Mouse (Mus musculus) small intestine, adult 2 months (tissue): Measurements from ENCODE around the gene Slx4ip. TPM values are rescaled to one million over a fixed set of nuclear protein-coding genes. Genes with fewer than 3 reads are reported as not detected.

ENCODE experiments used
- H3K27ac ChIP-seq: fragments of 200-500 bp; 2 replicates; pipeline ENCODE4 v1.5.1; 2012; ENCODE audit warnings: low read depth, low read length, control low read depth, inconsistent platforms; ENCODE audit not compliant: insufficient read depth
- H3K27me3 ChIP-seq: fragments of 200-500 bp; 2 replicates; pipeline ENCODE4 v1.6.1; 2012; ENCODE audit warnings: mild to moderate bottlenecking, moderate library complexity, low read length, inconsistent platforms; ENCODE audit not compliant: control insufficient read depth, insufficient read depth
- H3K36me3 ChIP-seq: fragments of 200-500 bp; 2 replicates; pipeline ENCODE4 v1.6.1; 2012; ENCODE audit warnings: mild to moderate bottlenecking, low read length, control low read depth, inconsistent platforms; ENCODE audit not compliant: control insufficient read depth, insufficient read depth
- H3K4me1 ChIP-seq: fragments of 200-500 bp; 2 replicates; pipeline ENCODE4 v1.6.1; 2012; ENCODE audit warnings: low read length, inconsistent platforms, mixed read lengths; ENCODE audit not compliant: control insufficient read depth, insufficient read depth, insufficient read length
- H3K4me3 ChIP-seq: fragments of 200-500 bp; 2 replicates; pipeline ENCODE4 v1.5.1; 2012; ENCODE audit warnings: low read depth, mild to moderate bottlenecking, control low read depth, inconsistent platforms, low read length, moderate library complexity
- CTCF ChIP-seq: fragments of 200-500 bp; IDR thresholded peaks from 2 replicates; pipeline ENCODE4 v1.5.1; 2012; ENCODE audit warnings: low read depth, mild to moderate bottlenecking, control low read depth, inconsistent platforms, low read length, moderate library complexity, mixed read lengths; ENCODE audit not compliant: insufficient replicate concordance, insufficient read length; ENCODE audit errors: extremely low read depth
- POLR2A ChIP-seq: fragments of 200-500 bp; IDR thresholded peaks from 2 replicates; pipeline ENCODE4 v1.6.1; 2012; ENCODE audit warnings: low read depth, mild to moderate bottlenecking, control low read depth, inconsistent platforms, low read length, moderate library complexity
- WGBS: fragments of 180-500 bp; shearing (Covaris S2); methylation state at CpG from one replicate; pipeline ENCODE4 v1.1.7; 2018; 5-methylcytosine and 5-hydroxymethylcytosine counted together
- polyA plus RNA-seq: library from polyadenylated mRNA; depleted of rRNA; stranded (reverse); fragments of >200 nt; gene quantifications from 2 replicates; pipeline ENCODE4 v1.2.3, GENCODE M21; 2012

Slx4ip gene
- polyA plus RNA-seq, 1 experiment, result 0.32 TPM

DNA sequence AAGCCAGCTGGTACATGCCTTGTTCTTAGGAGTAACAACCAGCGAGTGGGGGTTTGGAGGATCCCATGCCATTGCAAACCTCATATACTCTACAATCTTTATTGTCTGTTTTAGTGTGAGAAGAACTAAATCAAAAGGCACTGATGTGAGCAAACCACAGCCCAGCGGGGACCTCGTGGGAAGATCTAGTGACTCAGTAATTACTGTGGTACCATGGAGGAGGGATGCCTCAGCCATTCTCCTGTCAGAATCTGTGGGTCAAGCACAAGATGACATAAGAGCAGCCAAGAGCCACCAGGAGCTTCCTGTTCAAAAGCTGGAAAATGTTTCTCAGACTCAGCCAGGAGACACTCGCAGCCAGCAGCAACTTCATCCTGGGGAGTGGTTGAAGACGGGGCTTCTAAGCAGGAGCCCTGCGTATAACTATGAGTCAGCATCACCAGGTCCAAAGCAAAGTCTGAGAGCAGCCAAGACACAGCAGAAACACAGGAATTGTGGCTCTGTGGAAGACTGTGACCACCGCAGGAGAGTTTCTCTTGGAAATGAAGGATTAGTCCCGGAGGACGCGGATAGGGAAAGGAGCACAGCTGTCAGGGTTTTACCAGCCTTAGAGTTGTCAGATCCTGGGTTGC is 176.6 kb downstream of the Slx4ip start:
- 85% methylated on average over 10 of the region's 10 CpGs for WGBS
- Histone ChIP-seq H3K4me1 (no peaks in the 10 kb centered on the region), H3K27me3 (no peaks in the 10 kb centered on the region), H3K4me3 (no peak overlapping the region), H3K36me3 (peaks cover 2% of the 10 kb centered on the region; the same call in 1 of the 2 replicates), H3K27ac (no peak overlapping the region)
- TF ChIP-seq POLR2A (no peak), CTCF (no peak)

DNA sequence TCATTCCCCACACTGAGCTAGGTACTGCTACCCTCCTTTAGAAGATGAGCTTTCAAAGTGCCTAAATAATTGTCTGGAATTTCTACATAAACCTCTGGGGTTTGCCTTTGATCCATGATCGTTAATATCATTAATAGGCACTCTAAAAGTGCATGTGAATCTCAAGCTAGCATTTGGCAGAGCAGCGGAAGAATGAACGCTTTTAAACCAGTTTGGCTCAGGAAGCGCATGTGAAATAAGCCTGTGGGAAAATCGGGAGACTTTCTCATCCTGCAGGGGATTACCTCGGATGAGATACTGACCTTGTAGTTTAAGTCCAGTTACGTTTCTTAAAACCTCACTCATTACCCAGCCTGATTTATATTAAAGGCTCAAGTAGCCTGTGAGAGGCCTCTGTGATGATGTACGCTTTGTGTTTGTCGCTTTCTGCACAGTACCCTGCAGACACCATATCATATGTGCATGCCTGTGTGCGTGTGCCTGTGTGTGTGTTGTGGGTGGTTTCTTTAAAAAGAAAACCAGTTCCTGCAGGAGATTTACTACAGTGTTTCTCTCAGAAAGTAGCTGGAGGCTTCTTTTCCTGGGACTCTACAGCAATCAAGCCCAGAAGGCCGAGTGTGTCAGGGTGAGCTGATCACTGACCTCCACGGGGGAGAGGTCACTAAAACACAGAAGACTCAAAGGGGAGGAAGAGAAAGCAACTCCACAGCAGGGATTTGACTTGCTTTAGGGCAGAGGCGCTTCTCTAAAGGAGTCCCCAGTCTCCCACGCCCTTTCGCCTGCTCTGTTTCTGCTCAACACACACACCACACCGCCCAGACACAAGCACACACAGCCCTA is 182.7 kb downstream of the Slx4ip start:
- TF ChIP-seq CTCF (no peak), POLR2A (no peak)
- Histone ChIP-seq H3K4me1 (no peaks in the 10 kb centered on the region), H3K36me3 (0 out of 2 replicates have a peak, but pooled peaks cover under 1% of the 10 kb centered on the region), H3K27me3 (no peaks in the 10 kb centered on the region), H3K4me3 (no peak overlapping the region), H3K27ac (no peak overlapping the region)
- 79% methylated on average over 16 of the region's 16 CpGs for WGBS

DNA sequence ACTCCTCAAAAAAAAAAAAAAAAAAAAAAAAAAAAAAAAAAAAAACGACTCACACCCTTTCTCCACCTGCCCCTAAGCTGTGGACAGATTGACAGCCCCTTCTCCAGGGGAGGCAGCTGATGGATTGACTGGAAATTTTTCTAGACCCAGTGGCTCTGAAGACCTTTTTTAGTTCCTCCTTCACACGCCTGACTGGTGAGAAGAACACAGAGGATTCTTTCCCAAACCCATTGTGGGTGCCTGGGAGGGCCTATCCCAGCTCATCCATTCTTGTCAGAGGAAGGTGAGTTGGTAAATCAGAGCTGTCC is 183.2 kb downstream of the Slx4ip start:
- H3K36me3 ChIP-seq, result no peaks in the 10 kb centered on the region
- TF ChIP-seq POLR2A, result no peak
- no peak for TF ChIP-seq CTCF
- no peaks in the 10 kb centered on the region for H3K27me3 ChIP-seq
- WGBS, result 45% methylated on average over 2 of the region's 2 CpGs
- no peak overlapping the region for H3K27ac ChIP-seq
- H3K4me3 ChIP-seq, result no peak overlapping the region
- no peaks in the 10 kb centered on the region for H3K4me1 ChIP-seq

DNA sequence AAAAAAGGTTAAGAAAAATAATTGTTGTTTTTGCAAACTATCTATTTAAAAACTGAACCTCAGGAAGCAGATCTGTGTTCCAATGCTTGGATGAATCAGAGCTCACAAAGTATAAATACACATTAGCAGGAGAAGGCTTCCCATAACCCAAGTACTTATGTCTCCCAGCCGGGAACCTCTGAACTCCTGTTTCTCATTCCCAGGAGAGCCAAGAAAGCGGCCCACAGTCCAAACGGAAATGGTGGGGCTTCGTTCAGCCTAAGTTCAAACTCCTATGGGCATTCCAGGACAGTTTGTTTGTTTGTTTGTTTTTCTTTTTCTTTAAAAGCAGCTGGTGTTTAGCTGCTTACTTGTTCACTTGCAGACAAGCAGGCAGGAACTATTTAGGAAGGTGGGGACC is 187.8 kb downstream of the Slx4ip start:
- TF ChIP-seq POLR2A (no peak), CTCF (no peak)
- H3K27ac ChIP-seq, result no peak overlapping the region
- H3K4me3 ChIP-seq, result no peak overlapping the region
- WGBS, result 75% methylated on average over 4 of the region's 4 CpGs
- H3K4me1 ChIP-seq, result peaks cover 5% of the 10 kb centered on the region
- peaks cover 15% of the 10 kb centered on the region for H3K36me3 ChIP-seq
- no peaks in the 10 kb centered on the region for H3K27me3 ChIP-seq

GRCm38 (mm10) chr2:137079721-137080320 is 188.8 kb downstream of the Slx4ip start:
- H3K4me1 ChIP-seq, result peaks cover 5% of the 10 kb centered on the region
- TF ChIP-seq POLR2A (no peak), CTCF (no peak)
- 27% methylated on average over 10 of the region's 10 CpGs for WGBS
- H3K36me3 ChIP-seq, result peaks cover 21% of the 10 kb centered on the region
- H3K4me3 ChIP-seq, result no peak overlapping the region
- H3K27ac ChIP-seq, result no peak overlapping the region
- no peaks in the 10 kb centered on the region for H3K27me3 ChIP-seq

DNA sequence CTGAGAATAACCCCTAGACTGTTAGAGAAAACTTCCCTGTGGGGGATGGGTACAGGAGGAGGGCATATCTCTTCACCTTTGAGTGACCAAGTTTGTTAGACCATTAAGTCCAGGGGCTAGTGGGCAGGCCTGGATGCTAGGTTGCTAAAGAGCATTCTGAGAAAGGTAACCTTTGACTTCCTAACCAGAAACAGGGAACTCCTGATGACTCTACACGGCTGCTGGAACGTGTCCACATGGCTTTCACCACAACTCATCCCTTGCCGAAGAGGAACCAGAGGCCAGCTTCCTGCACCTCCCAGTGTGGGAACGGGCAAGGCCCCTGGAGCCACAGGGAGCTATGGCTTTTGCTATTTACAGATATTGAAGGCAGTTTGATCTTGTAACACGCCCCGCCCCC is 189.4 kb downstream of the Slx4ip start:
- Histone ChIP-seq H3K36me3 (peaks cover 27% of the 10 kb centered on the region), H3K4me3 (no peak overlapping the region), H3K27me3 (no peaks in the 10 kb centered on the region), H3K27ac (no peak overlapping the region), H3K4me1 (peaks cover 5% of the 10 kb centered on the region)
- TF ChIP-seq POLR2A, result no peak
- no peak for TF ChIP-seq CTCF
- WGBS, result 59% methylated on average over 6 of the region's 6 CpGs

DNA sequence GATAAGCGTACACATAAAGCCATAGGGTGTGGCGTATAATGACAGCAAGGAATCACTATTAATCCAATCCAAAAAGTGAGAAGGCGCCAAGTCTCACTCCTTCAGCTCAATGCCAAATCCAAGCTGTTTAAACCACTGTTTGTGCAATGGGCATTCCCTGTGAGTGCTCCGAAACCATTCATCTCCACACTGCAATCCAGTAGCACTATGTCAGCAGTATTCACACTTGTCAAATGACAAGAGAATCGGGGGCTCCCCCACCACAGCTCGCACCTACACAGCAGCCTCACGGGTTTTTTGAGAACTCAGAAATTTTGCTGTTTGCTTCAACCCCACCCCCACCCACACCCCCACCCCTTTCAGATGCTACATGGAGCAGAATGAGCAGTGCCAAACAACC is 190.0 kb downstream of the Slx4ip start:
- peaks cover 5% of the 10 kb centered on the region for H3K4me1 ChIP-seq
- H3K27me3 ChIP-seq, result no peaks in the 10 kb centered on the region
- H3K27ac ChIP-seq, result no peak overlapping the region
- H3K36me3 ChIP-seq, result peaks cover 32% of the 10 kb centered on the region
- no peak overlapping the region for H3K4me3 ChIP-seq
- WGBS, result 92% methylated on average over 7 of the region's 7 CpGs
- no peak for TF ChIP-seq CTCF
- TF ChIP-seq POLR2A, result no peak
